Mouse (Mus musculus) heart, adult 2 months (tissue): ENCODE measurements around the gene Ttc16.

Experiments
- CTCF ChIP-seq: fragments of 200-600 bp; IDR thresholded peaks from 2 replicates; pipeline ENCODE4 v1.8.1; 2022; ENCODE audit warnings: antibody characterized with exemption, mild to moderate bottlenecking, moderate library complexity
- EP300 ChIP-seq: fragments of 200-500 bp; IDR thresholded peaks from 2 replicates; pipeline ENCODE4 v1.6.1; 2011; ENCODE audit warnings: low read depth, low read length, control low read depth; ENCODE audit not compliant: insufficient read depth
- POLR2A ChIP-seq: fragments of 200-500 bp; IDR thresholded peaks from 2 replicates; pipeline ENCODE4 v1.6.1; 2011; ENCODE audit warnings: mild to moderate bottlenecking, low read depth, low read length, control low read depth; ENCODE audit not compliant: insufficient read depth

DNA sequence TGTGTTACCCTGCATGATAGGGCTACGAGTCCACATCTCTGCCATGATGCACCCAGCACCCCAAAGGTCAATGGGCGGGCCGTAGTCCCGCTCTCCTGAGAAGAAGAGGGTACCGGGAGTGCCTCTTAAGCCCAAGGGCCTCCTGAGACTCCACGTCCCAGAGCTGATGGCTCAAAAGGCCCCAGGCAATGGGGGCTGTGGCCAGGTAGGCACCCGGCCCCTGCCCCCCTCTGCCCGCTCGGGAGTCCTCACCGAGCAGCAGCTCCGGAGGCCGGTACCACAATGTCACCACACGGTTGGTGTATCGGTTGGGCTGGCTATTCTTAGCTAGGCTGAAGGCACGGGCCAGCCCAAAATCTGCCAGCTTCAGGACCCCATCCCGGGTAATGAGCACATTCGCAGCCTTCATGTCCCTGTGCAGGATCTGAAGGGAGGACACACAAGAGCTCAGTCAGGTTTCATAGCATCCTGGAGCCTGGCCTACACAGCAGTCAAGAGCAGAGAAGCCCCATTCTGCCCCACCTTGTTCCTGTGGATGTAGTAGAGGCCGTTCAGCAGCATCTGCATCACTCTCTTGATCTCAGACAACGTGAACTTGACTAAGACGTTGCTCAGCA, 65.8 kb downstream of the Ttc16 start:
- no peak for TF ChIP-seq POLR2A
- TF ChIP-seq EP300, result no peak
- TF ChIP-seq CTCF, result no peak
